Mouse (Mus musculus): Measurements from ENCODE around the gene Nt5e.

The Nt5e gene

DNA sequence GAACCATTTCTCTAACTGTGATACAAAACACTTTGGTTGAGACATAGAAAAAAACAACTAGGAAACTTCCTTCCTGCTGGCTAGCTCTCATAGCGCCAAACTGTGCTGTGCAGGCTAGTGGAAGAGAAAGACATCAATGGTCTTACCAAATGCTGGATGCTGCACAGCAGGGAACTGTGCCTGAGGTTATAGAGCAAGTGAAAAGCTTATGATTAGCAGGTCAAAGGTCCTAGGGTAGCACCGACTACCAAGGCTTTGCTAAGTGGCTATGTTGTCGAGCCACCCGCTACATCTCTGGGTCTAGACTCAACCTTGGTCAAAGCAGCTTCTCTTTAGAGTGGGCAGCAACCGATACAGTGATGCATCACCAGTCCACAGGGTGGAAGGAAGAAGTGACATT lies 61.8 kb downstream of the Nt5e start:
- no peak for DNase-seq (ENCODE audit: low spot score)

DNA sequence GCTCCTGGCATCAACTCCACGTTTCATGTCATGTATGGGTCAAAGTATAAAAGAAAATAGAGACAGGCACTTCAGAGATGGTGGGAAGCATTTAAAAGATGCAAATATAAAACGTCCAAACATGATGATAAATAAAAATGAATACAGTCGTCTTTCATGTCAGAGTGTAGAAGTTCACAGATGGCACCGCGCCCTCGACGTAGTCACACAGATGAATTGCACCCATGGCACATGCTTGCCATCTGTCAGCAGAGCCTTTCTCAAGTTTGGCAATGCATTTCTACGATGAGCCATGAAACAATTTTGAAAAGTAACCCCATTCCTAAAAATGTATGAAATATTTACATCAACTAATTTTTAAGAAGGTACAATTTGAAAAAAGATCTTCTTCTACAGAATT lies 67.9 kb downstream of the Nt5e start:
- DNase-seq (ENCODE audit: low spot score), result no peak

DNA sequence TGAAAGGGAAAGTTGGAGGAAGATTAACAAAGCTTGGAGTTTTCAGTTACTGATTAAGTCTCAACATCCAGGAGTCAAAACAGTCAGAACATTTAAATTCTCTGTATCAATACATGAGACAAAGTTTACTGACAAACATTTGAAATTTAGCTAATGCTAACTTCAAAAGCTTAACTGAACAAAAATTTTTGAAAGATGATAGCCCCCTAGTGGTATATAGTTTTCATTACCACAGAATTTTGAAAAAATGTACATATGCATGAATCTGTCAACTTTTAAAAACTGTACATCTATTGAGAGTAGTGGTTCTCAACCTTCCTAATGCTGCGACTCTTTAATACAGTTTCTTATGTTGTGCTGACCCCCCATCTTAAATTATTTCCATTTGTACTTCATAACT lies 71.5 kb downstream of the Nt5e start:
- no peak for DNase-seq (ENCODE audit: low spot score)

DNA sequence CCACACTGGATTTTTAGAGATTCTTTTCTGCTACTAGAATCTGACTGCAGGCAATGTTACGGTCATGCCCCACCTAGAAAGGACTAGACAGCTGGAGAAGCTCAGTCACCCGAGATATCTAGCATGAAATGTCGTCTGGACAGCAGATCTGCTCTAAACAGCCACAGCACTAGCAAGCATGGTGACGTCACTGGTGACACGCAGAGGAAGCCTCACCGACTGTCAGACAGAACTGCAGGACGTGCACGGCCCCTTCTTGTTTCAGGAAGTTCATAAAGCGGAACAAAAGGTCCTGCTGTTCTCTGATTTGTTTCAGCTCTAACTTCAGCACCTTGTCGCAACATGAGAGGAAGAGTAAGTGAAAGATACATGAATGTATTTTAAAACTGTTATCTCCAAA lies 77.1 kb downstream of the Nt5e start:
- DNase-seq (ENCODE audit: low spot score), result peak; percentile 26

DNA sequence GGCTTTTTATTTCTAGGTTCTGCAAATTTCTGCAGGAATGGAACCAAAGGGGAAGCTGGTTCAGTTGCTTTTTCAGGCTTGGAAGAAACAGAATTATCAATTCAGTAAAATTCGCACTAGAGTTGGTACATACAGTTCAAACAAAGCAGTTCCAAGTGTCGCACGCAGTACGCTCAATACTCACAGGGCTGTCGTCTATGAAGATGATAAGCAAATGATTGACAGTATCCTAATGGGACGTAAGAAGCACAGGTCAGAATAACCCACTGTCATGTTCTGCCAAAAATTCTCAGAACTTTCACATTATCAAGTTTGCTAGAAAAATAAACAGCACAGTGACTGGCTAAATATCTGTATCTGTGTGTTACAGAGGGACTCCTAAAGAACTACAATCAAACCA lies 77.5 kb downstream of the Nt5e start:
- DNase-seq (ENCODE audit: low spot score), result no peak

DNA sequence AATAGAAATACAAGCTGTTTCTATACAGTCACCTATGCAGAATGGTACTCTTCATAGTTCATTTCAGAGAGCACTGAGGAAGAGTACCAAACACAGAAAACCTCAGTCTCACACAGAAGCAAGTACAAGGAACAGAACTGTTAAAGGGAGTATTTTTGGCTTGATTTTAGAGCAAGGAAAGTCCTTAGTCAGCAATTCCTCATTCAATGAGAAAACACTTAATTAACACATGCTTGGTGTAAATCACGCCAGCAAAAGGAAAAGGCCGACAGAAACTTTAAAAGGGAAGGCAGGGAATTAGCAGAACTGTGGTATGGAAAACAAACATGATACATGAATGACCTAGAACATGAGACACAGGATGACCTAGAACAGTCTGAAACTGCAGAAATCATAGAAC lies 83.0 kb downstream of the Nt5e start:
- no peak for DNase-seq (ENCODE audit: low spot score)

DNA sequence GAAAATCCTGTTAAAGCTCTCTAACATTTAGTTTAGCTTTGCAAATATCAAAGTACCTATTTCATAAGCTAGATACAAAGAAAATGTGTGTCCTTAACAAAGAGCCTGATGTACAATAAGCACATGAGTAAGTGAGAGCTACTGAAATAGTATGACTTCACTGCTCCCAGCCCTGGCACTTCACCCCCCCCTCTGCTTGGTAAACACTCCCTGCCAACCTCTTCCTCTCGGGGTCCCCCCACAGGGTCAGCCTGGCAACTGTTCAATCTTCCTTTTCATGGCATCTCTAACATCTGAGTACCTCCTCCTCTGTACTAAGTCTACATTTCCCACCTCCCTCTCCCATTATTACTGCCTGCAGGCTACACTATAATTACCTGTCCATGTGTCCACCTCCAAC lies 89.8 kb downstream of the Nt5e start:
- DNase-seq (ENCODE audit: low spot score), result no peak

All from T-cell, adult 2 months (primary cell).